Mouse (Mus musculus): ENCODE results near the gene Lilra5. TPM values are rescaled to one million over a fixed set of nuclear protein-coding genes. Genes with fewer than 3 reads are reported as not detected.
"Not testable (repeated sequence)": the region's sequence is repeated elsewhere in the genome, so short reads cannot be mapped to it uniquely, and the experiment has no call there.

Gene Lilra5
- total RNA-seq (2017), result not detected in 2 replicates

DNA sequence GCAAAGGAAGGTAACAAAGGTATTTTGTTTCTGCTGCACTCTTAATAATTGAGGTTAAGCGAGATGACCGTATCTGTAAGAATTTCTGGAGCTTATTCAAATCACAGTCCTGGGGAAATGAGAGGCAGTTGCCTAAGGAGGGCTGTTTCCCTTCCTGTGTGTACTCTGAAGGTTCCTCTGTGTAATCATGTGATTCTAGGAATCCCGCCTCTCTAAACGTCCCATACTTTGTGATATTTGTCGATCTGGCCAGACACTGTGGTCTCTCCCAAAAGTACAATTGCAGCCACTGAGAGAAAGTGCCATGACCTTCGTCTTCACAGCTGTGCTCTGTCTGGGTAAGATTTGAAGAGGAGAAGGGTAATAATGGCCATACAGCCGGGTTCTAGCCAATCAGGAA is at the start of gene Lilra5:
Lilra5 (plus strand) TSS at position 301 of the 400 bp plus-strand sequence.
- no peak for ATAC-seq (replicated peaks in 1 of 2; ENCODE audit: insufficient read depth in 1 of 2, low FRiP score in 2 of 2, low TSS enrichment in 1 of 2, low read depth in 1 of 2, poor library complexity in 2 of 2, severe bottlenecking in 2 of 2)

DNA sequence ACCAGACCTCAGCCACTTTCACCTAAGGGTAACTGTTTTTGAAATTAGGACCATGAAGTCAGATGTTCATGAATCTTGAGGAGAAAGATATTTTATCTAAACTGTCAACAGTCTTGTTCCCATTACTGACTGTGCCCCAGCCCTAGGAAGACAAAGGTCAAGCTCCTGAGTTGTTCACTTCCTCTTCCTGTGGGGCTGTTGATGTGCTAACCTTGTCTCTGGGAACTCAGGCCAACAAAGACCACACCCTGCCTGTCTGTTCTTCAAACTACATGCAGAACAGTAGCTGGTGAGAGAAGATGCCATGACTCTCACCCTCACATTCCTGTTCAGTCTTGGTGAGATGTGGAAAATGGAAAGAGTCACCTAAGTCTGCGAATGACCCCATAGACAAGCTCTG is 30.4 kb upstream of the Lilra5 start:
- no peak for ATAC-seq (replicated peaks in 1 of 2; ENCODE audit: insufficient read depth in 1 of 2, low FRiP score in 2 of 2, low TSS enrichment in 1 of 2, low read depth in 1 of 2, poor library complexity in 2 of 2, severe bottlenecking in 2 of 2)

- no peak for ATAC-seq (replicated peaks in 1 of 2; ENCODE audit: insufficient read depth in 1 of 2, low FRiP score in 2 of 2, low TSS enrichment in 1 of 2, low read depth in 1 of 2, poor library complexity in 2 of 2, severe bottlenecking in 2 of 2)
Observed at GRCm38 (mm10) chr7:4208626-4209025, 28.9 kb upstream of the Lilra5 start.

DNA sequence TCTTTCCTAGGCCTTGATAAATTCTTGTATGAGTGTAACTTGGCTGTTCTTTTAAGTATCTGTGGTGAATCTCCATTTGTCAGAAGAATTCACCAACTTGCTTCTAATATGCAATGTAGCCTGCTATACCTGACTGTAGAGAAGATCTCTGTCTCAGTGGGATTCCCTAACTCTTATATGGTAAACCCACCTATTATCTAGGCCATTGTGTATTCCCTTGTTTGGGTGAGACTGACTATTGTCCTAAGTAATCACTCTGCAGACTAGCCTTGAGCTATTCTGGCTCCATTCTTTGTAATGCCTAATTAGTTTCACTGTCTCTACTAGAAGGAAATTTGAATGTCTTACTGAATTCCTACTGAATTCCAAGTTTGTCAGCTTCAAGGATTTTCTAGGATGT is 24.1 kb upstream of the Lilra5 start:
- ATAC-seq (replicated peaks in 1 of 2; ENCODE audit: insufficient read depth in 1 of 2, low FRiP score in 2 of 2, low TSS enrichment in 1 of 2, low read depth in 1 of 2, poor library complexity in 2 of 2, severe bottlenecking in 2 of 2), result not testable (repeated sequence)

DNA sequence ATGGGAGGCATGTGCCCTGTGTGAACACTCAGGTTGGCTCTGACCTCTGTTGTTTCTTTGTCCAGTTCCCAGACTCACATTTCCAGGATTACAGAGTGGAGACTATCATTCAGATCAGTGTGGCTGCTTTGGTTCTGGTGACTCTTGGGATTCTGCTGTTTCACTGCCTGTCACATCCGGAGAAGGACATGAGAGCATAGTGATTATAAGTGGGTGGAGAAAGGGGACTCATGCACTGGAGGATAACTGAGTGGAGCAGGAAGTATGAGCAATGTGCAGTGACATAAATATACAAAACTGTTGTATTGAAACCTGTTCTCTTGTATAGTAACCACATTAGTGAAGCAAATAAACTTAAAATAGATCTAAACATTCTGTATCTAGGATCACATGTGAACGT is 22.2 kb upstream of the Lilra5 start:
- no peak for ATAC-seq (replicated peaks in 1 of 2; ENCODE audit: insufficient read depth in 1 of 2, low FRiP score in 2 of 2, low TSS enrichment in 1 of 2, low read depth in 1 of 2, poor library complexity in 2 of 2, severe bottlenecking in 2 of 2)

DNA sequence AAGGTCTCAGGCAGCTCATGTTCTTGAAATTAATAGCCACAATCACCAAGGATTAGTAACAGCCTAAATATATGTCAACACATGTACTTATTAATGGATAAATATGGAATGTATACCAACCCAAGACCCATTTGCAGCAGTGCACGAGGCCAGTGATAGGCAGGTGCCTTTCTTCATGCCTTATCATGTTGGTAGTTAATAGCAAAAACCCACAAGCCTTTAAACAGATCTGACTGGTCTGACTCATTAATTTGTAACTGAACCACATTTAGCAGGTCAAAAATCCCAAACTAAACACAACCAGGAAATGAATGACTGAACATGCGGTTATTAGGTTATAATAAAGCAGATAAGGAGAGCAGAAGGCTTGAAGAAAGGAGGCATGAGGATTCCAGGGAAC is 21.7 kb upstream of the Lilra5 start:
- ATAC-seq (replicated peaks in 1 of 2; ENCODE audit: insufficient read depth in 1 of 2, low FRiP score in 2 of 2, low TSS enrichment in 1 of 2, low read depth in 1 of 2, poor library complexity in 2 of 2, severe bottlenecking in 2 of 2), result no peak

- no peak for ATAC-seq (replicated peaks in 1 of 2; ENCODE audit: insufficient read depth in 1 of 2, low FRiP score in 2 of 2, low TSS enrichment in 1 of 2, low read depth in 1 of 2, poor library complexity in 2 of 2, severe bottlenecking in 2 of 2)
Observed at GRCm38 (mm10) chr7:4235536-4235935, 2.0 kb upstream of the Lilra5 start.

- no peak for ATAC-seq (replicated peaks in 1 of 2; ENCODE audit: insufficient read depth in 1 of 2, low FRiP score in 2 of 2, low TSS enrichment in 1 of 2, low read depth in 1 of 2, poor library complexity in 2 of 2, severe bottlenecking in 2 of 2)
Observed at GRCm38 (mm10) chr7:4239038-4239721, 1.6 kb downstream of the Lilra5 start.

- not testable (repeated sequence) for ATAC-seq (replicated peaks in 1 of 2; ENCODE audit: insufficient read depth in 1 of 2, low FRiP score in 2 of 2, low TSS enrichment in 1 of 2, low read depth in 1 of 2, poor library complexity in 2 of 2, severe bottlenecking in 2 of 2)
Observed at GRCm38 (mm10) chr7:4251211-4251610, 13.7 kb downstream of the Lilra5 start.

DNA sequence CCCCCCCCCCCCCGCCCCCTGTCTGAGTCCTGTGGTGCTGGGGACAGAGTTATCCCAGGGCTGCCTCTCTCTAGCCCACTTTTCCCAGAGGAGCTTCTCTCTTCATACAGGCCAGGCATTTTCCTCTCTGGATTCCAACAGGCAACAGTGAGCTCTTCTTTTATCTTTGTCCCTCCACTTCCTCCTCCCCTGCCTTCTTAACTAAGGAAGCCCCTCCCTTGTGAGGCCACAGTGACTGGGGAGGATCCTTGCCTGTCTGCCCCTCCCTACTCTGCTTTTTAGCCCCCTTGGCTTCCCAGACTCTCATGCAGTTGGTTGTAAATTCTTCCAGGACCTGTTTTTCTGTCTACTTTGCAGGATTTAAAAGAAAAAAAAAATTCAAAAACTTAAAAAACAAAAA is 18.5 kb downstream of the Lilra5 start:
- ATAC-seq (replicated peaks in 1 of 2; ENCODE audit: insufficient read depth in 1 of 2, low FRiP score in 2 of 2, low TSS enrichment in 1 of 2, low read depth in 1 of 2, poor library complexity in 2 of 2, severe bottlenecking in 2 of 2), result not testable (repeated sequence)

- not testable (repeated sequence) for ATAC-seq (replicated peaks in 1 of 2; ENCODE audit: insufficient read depth in 1 of 2, low FRiP score in 2 of 2, low TSS enrichment in 1 of 2, low read depth in 1 of 2, poor library complexity in 2 of 2, severe bottlenecking in 2 of 2)
Observed at GRCm38 (mm10) chr7:4260521-4260920, 23.0 kb downstream of the Lilra5 start.

GRCm38 (mm10) chr7:4272106-4272505 is 34.6 kb downstream of the Lilra5 start:
- ATAC-seq (replicated peaks in 1 of 2; ENCODE audit: insufficient read depth in 1 of 2, low FRiP score in 2 of 2, low TSS enrichment in 1 of 2, low read depth in 1 of 2, poor library complexity in 2 of 2, severe bottlenecking in 2 of 2), result not testable (repeated sequence)

GRCm38 (mm10) chr7:4273874-4274273 is 36.3 kb downstream of the Lilra5 start:
- peak; percentile 77 to 86; a peak in 3 of 4 replicates for ATAC-seq (replicated peaks in 1 of 2; ENCODE audit: insufficient read depth in 1 of 2, low FRiP score in 2 of 2, low TSS enrichment in 1 of 2, low read depth in 1 of 2, poor library complexity in 2 of 2, severe bottlenecking in 2 of 2)

DNA sequence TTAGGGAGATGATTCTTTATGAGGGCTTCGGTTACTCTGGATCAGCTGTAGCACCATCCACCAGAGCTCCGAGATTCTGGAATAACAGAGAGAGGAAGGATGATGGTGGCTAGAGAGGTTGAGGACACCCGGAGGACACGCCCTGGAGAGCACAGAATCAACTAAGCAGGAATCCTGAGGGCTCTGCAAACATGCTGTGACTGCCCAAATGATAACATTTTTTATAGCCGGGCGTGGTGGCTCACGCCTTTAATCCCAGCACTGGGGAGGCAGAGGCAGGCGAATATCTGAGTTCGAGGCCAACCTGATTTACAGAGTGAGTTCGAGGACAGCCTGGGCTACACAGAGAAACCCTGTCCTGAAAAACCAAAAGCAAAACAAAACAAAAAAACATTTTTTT is 37.9 kb downstream of the Lilra5 start:
- ATAC-seq (replicated peaks in 1 of 2; ENCODE audit: insufficient read depth in 1 of 2, low FRiP score in 2 of 2, low TSS enrichment in 1 of 2, low read depth in 1 of 2, poor library complexity in 2 of 2, severe bottlenecking in 2 of 2), result not testable (repeated sequence)

DNA sequence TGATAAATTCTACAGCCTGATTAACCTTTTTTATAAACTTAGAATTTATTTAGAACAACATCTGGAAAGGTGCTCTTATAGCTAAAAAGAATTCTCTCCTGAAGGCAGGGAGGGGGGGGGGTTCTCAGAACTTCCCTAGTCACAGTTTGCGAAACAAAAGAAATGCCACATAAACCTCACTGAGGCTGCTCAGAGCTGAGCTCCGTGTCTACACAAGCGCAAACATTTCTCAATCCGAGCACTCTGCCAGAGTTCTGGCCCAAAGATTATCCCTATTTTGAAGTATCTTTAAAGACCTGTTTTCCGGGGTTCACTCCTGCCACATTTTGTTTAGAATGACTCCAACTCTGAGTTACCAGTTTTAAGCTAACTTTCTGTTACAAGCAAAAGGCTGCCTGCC is 55.1 kb downstream of the Lilra5 start:
- no peak for ATAC-seq (replicated peaks in 1 of 2; ENCODE audit: insufficient read depth in 1 of 2, low FRiP score in 2 of 2, low TSS enrichment in 1 of 2, low read depth in 1 of 2, poor library complexity in 2 of 2, severe bottlenecking in 2 of 2)

Other genes starting within 250 kb of the Lilra5 start
- gene Lair1, start 174.6 kb upstream of the Lilra5 start, total RNA-seq (2017), result 58.2 and 81.5 TPM in 2 replicates
- gene Ttyh1, start 118.3 kb upstream of the Lilra5 start, total RNA-seq (2017), result 3.6 TPM in 1 of 2 replicates, not detected in the other
- 33.4 and 52.8 TPM in 2 replicates for gene Leng8, start 100.7 kb upstream of the Lilra5 start, total RNA-seq (2017)
- gene Leng9, start 87.4 kb upstream of the Lilra5 start, total RNA-seq (2017), result 3.7 and 4.5 TPM in 2 replicates
- gene Cdc42ep5, start 72.9 kb upstream of the Lilra5 start, total RNA-seq (2017), result not detected in 2 replicates
- gene Ncr1, start 100.0 kb downstream of the Lilra5 start, total RNA-seq (2017), result 3.5 and 4.5 TPM in 2 replicates
- gene Gp6, start 160.0 kb downstream of the Lilra5 start, total RNA-seq (2017), result not detected in 2 replicates
- 14.4 and 25.2 TPM in 2 replicates for gene Rdh13, start 207.9 kb downstream of the Lilra5 start, total RNA-seq (2017)
- gene Eps8l1, start 222.9 kb downstream of the Lilra5 start, total RNA-seq (2017), result 5.1 and 17.1 TPM in 2 replicates